Mouse (Mus musculus) bone marrow, adult 2 months (tissue): ENCODE measurements around the gene Olfr825.
"Not testable (repeated sequence)": the region's sequence is repeated elsewhere in the genome, so short reads cannot be mapped to it uniquely, and the experiment has no call there.

Experiments
- CTCF ChIP-seq: fragments of 200-500 bp; IDR thresholded peaks from 2 replicates; pipeline ENCODE4 v1.5.1; 2011; ENCODE audit warnings: low read length, control low read depth; ENCODE audit not compliant: control insufficient read depth, insufficient read depth
- POLR2A ChIP-seq: fragments of 200-500 bp; IDR thresholded peaks from 2 replicates; pipeline ENCODE4 v1.6.1; 2011; ENCODE audit warnings: low read depth, mild to moderate bottlenecking, control low read depth, low read length, borderline replicate concordance; ENCODE audit not compliant: control insufficient read depth

GRCm38 (mm10) chr10:130129900-130130299 lies 36.7 kb downstream of the Olfr825 start, which contains the start of gene Olfr824:
- TF ChIP-seq CTCF, POLR2A: not testable (repeated sequence)
